ENCODE assay signal across 8 mouse cellular contexts in the genomic region with DNA sequence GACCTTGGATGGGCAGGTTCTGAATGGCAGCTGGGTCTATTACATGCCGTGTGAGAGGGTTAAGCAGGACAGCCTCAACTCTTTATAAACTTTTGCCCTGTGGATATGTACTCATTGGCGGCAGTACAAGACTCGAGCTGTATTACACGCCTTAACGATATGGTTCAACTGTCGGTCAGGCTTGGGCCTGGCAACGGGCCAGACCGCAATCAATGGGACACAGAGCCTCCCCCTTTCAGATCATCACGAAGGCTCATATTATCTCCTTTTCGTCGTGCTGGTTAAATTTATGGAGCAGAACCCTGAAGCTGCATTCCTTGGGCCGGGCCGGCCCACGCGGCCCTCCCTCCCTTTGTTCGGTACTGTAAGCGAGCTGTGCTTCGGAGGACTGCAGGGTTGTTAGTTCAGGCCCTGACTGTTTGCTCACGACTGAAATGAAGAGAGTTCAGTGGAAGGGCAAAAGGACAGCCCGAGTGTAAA.
A peak's percentile ranks its signal among the peaks of the same experiment; 100 is the strongest.
DNase-seq lines count a peak whose midpoint lies in the region; ATAC-seq and TF ChIP-seq lines count a peak whose summit lies in the region.

No protein-coding gene starts in this region.

- intact Hi-C loops in left cerebral cortex, postnatal 36 days (cut with DNase I): no loop called here

- no peak overlapping the region for H3K9ac ChIP-seq in lung, embryonic 15.5 days

- no peaks in the 10 kb centered on the region for H3K9me3 ChIP-seq in lung, embryonic 15.5 days

- no peak overlapping the region for H3K4me3 ChIP-seq in kidney, adult 2 months (ENCODE audit: insufficient read depth, low read depth, low read length)
- no peak overlapping the region for H3K4me3 ChIP-seq in lung, embryonic 15.5 days

- TF ChIP-seq POLR2A in kidney, adult 2 months (IDR thresholded peaks at IDR 0.05; ENCODE audit: low read depth, low read length): no peak

- H3K4me2 ChIP-seq in lung, embryonic 15.5 days: peak overlapping the region; percentile 18

- H3K36me3 ChIP-seq in kidney, adult 2 months (ENCODE audit: control insufficient read depth, insufficient read depth, low read length): no peaks in the 10 kb centered on the region
- H3K36me3 ChIP-seq in lung, embryonic 15.5 days: no peaks in the 10 kb centered on the region

- peak; percentile 90 for ATAC-seq in lung, embryonic 15.5 days (ENCODE audit: borderline replicate concordance, extremely low read depth, low FRiP score, low TSS enrichment)

- H3K4me1 ChIP-seq in kidney, adult 2 months (ENCODE audit: control insufficient read depth, insufficient read depth, low read length): peaks cover 37% of the 10 kb centered on the region
- H3K4me1 ChIP-seq in lung, embryonic 15.5 days: peaks cover 55% of the 10 kb centered on the region

- H3K27ac ChIP-seq in kidney, adult 2 months (ENCODE audit: insufficient read depth, low read depth, low read length): peak overlapping the region; percentile 77
- peak overlapping the region; percentile 85 for H3K27ac ChIP-seq in lung, embryonic 15.5 days

- no peaks in the 10 kb centered on the region for H3K27me3 ChIP-seq in kidney, adult 2 months (replicated peaks; ENCODE audit: control insufficient read depth, insufficient read depth, low read length)
- no peaks in the 10 kb centered on the region for H3K27me3 ChIP-seq in lung, embryonic 15.5 days

- DNase-seq in R1 (ENCODE audit: low read depth, low spot score): peak; percentile 53
- DNase-seq in c-Kit-positive CD71-positive TER-119-negative erythroid progenitor cells, embryonic 14.5 days (ENCODE audit: low read depth): peak; percentile 31
- peak; percentile 85 for DNase-seq in gonadal fat pad, adult 2 months (ENCODE audit: low read depth)
- peak; percentile 93 for DNase-seq in kidney, adult 2 months
- DNase-seq in ovary, postnatal 14 days (ENCODE audit: low spot score): peak; percentile 69
- DNase-seq in thymus, adult 18-20 months: no peak
- no peak for DNase-seq in left cerebral cortex, postnatal 36 days (ENCODE audit: low spot score in 2 of 2)

- 6% methylated on average over 20 of the region's 20 CpGs for WGBS in kidney, adult 2 months
- WGBS in lung, embryonic 15.5 days: 6% methylated on average over 20 of the region's 20 CpGs

- TF ChIP-seq CTCF in kidney, adult 2 months (conservative IDR thresholded peaks at IDR 0.05; ENCODE audit: insufficient read depth, insufficient read length, low read depth, low read length): no peak

Comparison
In these comparisons a context has a peak if more than half of its experiments do, and no peak if none do; other contexts are left out.
1. DNase-seq: peak in R1 (single experiment), c-Kit-positive CD71-positive TER-119-negative erythroid progenitor cells, embryonic 14.5 days (single experiment), gonadal fat pad, adult 2 months (single experiment), kidney, adult 2 months (single experiment) and ovary, postnatal 14 days (single experiment); none in thymus, adult 18-20 months (0 of 2) and left cerebral cortex, postnatal 36 days (0 of 2).